ENCODE assay signal across 8 mouse cellular contexts in the genomic region with DNA sequence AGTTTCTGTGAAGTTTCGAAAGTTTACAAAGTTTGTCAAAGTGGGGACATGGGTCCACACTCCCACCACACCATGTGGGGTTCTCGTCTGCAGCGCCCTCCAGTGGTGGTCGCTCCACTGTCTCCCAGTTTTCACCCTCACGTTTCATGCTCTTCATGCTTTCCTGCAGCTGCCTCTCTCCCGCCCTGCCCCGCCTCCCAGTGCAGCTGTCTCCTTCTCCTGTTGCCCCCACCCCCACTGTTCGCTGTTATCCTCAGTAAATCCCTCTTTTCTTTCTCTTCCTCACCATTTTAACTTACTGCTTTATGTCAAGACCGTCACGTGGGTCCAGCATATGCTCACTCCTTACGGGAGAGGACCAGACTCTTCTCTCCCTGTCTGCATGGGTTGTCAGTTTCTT. TPM values are rescaled to one million over a fixed set of nuclear protein-coding genes. Genes with fewer than 3 reads are reported as not detected.
DNase-seq lines count a peak whose midpoint lies in the region; ATAC-seq and TF ChIP-seq lines count a peak whose summit lies in the region.

No protein-coding gene starts in this region.

- TF ChIP-seq CTCF in heart, postnatal 0 days (IDR thresholded peaks at IDR 0.05; ENCODE audit: low read depth), result peak; percentile 15; the same call in 1 of the 2 replicates

- 57% methylated on average over 11 of the region's 11 CpGs for WGBS in heart, postnatal 0 days
- WGBS in heart, embryonic 11.5 days (ENCODE audit: insufficient replicate concordance), result 41% methylated on average over 11 of the region's 11 CpGs
- WGBS in limb, embryonic 10.5 days, result 39% methylated on average over 11 of the region's 11 CpGs

- H3K36me3 ChIP-seq in heart, postnatal 0 days (replicated peaks; ENCODE audit: control insufficient read depth, insufficient read depth, low read length), result peaks cover 70% of the 10 kb centered on the region
- peaks cover 17% of the 10 kb centered on the region for H3K36me3 ChIP-seq in heart, embryonic 11.5 days (ENCODE audit: control insufficient read depth, insufficient read depth, low read length)
- peaks cover 26% of the 10 kb centered on the region for H3K36me3 ChIP-seq in limb, embryonic 10.5 days

- no peak for TF ChIP-seq EP300 in heart, postnatal 0 days (IDR thresholded peaks at IDR 0.05; ENCODE audit: low read depth)

- H3K27ac ChIP-seq in heart, postnatal 0 days (ENCODE audit: low read depth), result no peak overlapping the region
- no peak overlapping the region for H3K27ac ChIP-seq in heart, embryonic 11.5 days (ENCODE audit: low read depth, low read length)
- no peak overlapping the region for H3K27ac ChIP-seq in limb, embryonic 10.5 days

- no peaks in the 10 kb centered on the region for H3K27me3 ChIP-seq in heart, postnatal 0 days (ENCODE audit: control insufficient read depth, insufficient read depth, low read length)
- no peaks in the 10 kb centered on the region for H3K27me3 ChIP-seq in heart, embryonic 11.5 days (ENCODE audit: control insufficient read depth, insufficient read depth, low read length)
- no peaks in the 10 kb centered on the region for H3K27me3 ChIP-seq in limb, embryonic 10.5 days (ENCODE audit: low read depth, poor library complexity, severe bottlenecking)

- DNase-seq in heart, postnatal 0 days (ENCODE audit: low spot score), result no peak
- peak; percentile 16 for DNase-seq in thymus, postnatal 14 days
- DNase-seq in thymus, adult 18-20 months, result no peak
- DNase-seq in limb, embryonic 10.5 days (ENCODE audit: low spot score), result peak; percentile 44
- no peak for DNase-seq in heart, postnatal 4 days
- no peak for DNase-seq in lung, postnatal 14 days

- H3K4me1 ChIP-seq in heart, postnatal 0 days (ENCODE audit: control insufficient read depth, insufficient read depth), result no peaks in the 10 kb centered on the region
- no peaks in the 10 kb centered on the region for H3K4me1 ChIP-seq in heart, embryonic 11.5 days (ENCODE audit: control insufficient read depth, insufficient read depth, low read length)
- H3K4me1 ChIP-seq in limb, embryonic 10.5 days, result no peaks in the 10 kb centered on the region

- H3K9me3 ChIP-seq in heart, postnatal 0 days (replicated peaks; ENCODE audit: control insufficient read depth, low read length), result no peaks in the 10 kb centered on the region
- H3K9me3 ChIP-seq in heart, embryonic 11.5 days (replicated peaks; ENCODE audit: control insufficient read depth, low read length), result no peaks in the 10 kb centered on the region
- H3K9me3 ChIP-seq in limb, embryonic 10.5 days (replicated peaks), result no peaks in the 10 kb centered on the region

- H3K4me3 ChIP-seq in heart, postnatal 0 days (ENCODE audit: low read depth, low read length), result no peak overlapping the region
- no peak overlapping the region for H3K4me3 ChIP-seq in heart, embryonic 11.5 days (ENCODE audit: low read depth, low read length)
- H3K4me3 ChIP-seq in limb, embryonic 10.5 days, result no peak overlapping the region

- H3K9ac ChIP-seq in heart, postnatal 0 days (replicated peaks; ENCODE audit: low read depth, low read length), result no peak overlapping the region
- no peak overlapping the region for H3K9ac ChIP-seq in heart, embryonic 11.5 days (ENCODE audit: low read depth, low read length)

- no peak for ATAC-seq in heart, postnatal 0 days (ENCODE audit: insufficient read depth, low read depth)
- ATAC-seq in heart, embryonic 11.5 days (replicated peaks; ENCODE audit: insufficient number of reproducible peaks, low FRiP score, low TSS enrichment), result no peak
- ATAC-seq in megakaryocyte-erythroid progenitor cell, adult 5-6 weeks (replicated peaks; ENCODE audit: low FRiP score, low TSS enrichment, poor library complexity, severe bottlenecking), result no peak

- H3K4me2 ChIP-seq in heart, postnatal 0 days (ENCODE audit: low read depth, low read length), result no peak overlapping the region
- H3K4me2 ChIP-seq in heart, embryonic 11.5 days, result no peak overlapping the region

RNA-seq across cellular contexts. Expression of gene Cse1l, which starts 18.0 kb away (rescaled TPM):
- total RNA-seq in heart, postnatal 0 days (2014; rRNA removed; ENCODE audit: low replicate concordance), result 62.5 and 64.2 TPM in 2 replicates
- 38.8 and 41.2 TPM in 2 replicates for polyA plus RNA-seq in heart, postnatal 0 days (2015; fragmentation: Nextera tagmentation; extraction: Ambion mirVana)
- polyA plus RNA-seq in heart, embryonic 11.5 days (2014; fragmentation: Nextera tagmentation; extraction: Ambion mirVana), result 124 and 146 TPM in 2 replicates
- 211 and 223 TPM in 2 replicates for polyA plus RNA-seq in limb, embryonic 10.5 days (2016; fragmentation: Nextera tagmentation; extraction: Ambion mirVana)
- 137 and 147 TPM in 2 replicates for total RNA-seq in megakaryocyte-erythroid progenitor cell, adult 5-6 weeks (2014; fragmentation: Nextera tagmentation)
- total RNA-seq in megakaryocyte-erythroid progenitor cell, adult 5-6 weeks (2017), result 146 and 222 TPM in 2 replicates
- 10 to 100 TPM; 67.8 to 71.7 TPM for total RNA-seq in heart, postnatal 4 days (2021)

Comparison
In these comparisons a context has a peak if more than half of its experiments do, and no peak if none do; other contexts are left out.
1. DNase-seq: peak in thymus, postnatal 14 days (single experiment) and limb, embryonic 10.5 days (single experiment); none in heart, postnatal 0 days (single experiment), thymus, adult 18-20 months (0 of 2), heart, postnatal 4 days (single experiment) and lung, postnatal 14 days (single experiment).